Mouse (Mus musculus) c-Kit-positive CD71-positive TER-119-positive erythroid progenitor cells, embryonic 14.5 days (primary cell): ENCODE measurements at regions not wholly inside any gene's neighbourhood (a gene's known extent, or its start where the extent isn't known, plus 50 kb on each side); places are given as distances from the start of the nearest gene placed in this dataset.
A peak's percentile ranks its signal among the peaks of the same experiment; 100 is the strongest.

ENCODE experiments used
- DNase-seq: peaks from one replicate; pipeline ENCODE4 v3.0.0-alpha.2; 2013; ENCODE audit warnings: low spot score

DNA sequence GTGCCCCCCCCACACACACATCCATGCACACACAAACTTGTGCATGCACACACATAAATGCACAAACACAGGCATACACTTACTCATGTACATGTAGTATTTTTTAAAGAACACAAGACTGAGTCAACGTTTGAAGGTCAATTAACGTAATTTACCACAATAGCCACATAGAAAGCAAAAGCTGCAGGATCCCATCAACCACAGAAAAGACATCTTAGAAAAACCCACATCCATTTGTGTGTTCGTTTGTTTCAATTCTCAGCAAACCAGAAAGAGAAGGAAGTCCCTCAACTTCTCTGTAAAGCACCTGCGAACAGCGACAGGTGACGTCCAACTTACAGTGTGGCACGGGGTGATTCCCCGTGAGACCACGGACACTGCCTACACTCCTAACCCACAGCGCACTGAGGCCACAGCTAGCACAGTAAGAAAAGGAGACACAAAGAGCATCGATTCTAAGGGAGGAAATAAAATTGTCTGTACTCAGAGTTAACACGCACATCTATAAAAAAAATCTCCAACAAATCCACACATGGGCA, 53.8 kb downstream of the Dio3 start:
- DNase-seq: no peak

DNA sequence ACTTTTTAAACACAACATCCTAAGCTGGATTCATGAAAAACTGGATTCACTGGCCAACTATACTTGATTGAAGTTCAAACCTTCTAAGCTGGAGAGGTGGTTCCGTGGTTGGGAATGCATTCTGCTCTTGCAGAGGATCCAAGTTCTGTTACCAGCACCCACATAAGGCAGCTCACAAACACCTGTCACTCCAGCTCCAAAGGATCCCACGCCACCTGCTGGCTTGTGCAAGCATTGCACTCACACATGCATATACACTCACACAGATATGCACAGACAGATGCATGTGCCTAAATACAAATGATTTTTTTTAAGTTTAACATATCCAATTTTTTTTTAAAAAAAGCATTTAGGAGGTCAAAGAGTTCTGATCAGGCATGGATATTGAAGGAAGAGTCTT, 55.7 kb downstream of the Dio3 start:
- DNase-seq: no peak

DNA sequence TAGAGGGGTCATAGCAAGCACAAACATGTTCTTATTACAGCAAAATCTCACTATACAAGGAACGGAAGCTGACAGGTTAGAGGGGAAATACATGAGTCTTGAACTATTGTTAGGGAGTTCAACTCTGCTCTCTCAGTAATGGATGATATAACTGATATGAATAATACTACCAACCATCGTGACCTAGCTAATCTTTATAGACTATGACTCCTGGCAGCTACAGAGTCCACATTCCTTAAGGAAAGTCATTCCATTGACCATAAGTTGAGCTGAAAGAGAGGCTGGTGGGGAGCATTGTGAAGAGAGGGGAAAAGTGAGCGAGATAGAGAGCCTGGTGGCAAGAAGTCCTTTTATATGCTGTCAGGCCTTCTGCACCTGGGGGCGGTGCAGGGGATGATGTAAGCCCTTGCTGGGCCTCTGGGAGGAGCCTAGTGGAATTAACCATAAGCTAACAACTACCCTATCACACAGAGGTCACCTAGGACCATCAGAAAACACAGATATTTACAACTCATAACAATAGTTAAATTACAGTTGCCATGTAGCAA, 65.5 kb downstream of the Dio3 start:
- no peak for DNase-seq

DNA sequence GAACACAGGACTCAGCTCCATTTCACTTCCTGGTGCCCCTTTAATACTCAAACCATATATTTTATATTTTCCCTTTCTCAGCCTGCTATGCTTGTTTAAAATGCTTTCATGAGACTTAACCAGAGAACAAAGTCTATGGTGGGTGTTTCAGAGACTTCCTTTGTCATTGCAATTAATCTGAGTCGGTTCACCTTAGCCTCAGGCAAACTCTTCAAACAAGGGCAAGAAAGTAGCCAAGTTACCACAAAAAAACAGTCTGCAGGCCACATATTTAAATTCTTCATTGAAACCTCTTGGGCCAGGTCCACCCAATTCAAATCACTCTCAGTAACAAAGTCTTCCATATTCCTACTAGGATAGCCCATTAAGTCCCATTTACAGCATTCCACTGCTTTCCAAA, 70.8 kb downstream of the Dio3 start:
- DNase-seq: no peak

DNA sequence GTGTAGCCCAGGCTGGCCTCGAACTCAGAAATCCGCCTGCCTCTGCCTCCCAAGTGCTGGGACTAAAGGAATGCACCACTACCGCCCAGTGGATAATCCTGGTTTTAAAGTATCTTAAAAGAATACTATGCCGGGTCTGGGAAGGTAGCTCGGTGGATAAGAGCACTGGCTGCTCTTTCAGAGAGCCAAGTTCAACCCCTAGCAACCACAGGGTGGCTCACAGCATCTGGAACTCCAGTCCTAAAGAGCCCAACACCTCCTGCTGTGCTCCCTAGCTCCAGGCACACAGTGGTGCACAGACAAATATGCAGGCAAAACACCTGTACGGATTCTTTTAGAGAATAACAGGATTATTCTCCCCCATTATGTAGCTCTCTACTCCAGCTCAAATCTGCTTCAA, 77.0 kb downstream of the Dio3 start:
- DNase-seq: no peak

DNA sequence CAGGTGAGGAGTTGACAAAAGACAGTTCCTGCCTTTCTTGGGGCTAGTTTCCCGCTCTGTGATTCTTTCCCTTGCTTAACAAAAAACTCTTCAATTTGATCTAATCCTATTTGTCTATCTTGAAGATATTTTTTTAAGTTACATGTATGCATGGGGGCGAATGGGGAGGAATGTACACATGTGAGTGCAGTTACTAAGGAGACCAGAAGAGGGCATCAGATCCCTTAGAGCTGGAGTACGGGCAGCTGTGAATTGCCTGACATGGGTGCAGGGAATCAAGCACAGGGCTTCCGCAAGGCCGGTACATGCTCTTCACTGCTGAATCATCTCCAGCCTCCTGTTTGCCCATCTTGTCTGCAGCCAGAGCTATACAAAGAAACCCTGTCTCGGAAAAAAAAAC, 79.8 kb upstream of the Ppp2r5c start:
- no peak for DNase-seq

DNA sequence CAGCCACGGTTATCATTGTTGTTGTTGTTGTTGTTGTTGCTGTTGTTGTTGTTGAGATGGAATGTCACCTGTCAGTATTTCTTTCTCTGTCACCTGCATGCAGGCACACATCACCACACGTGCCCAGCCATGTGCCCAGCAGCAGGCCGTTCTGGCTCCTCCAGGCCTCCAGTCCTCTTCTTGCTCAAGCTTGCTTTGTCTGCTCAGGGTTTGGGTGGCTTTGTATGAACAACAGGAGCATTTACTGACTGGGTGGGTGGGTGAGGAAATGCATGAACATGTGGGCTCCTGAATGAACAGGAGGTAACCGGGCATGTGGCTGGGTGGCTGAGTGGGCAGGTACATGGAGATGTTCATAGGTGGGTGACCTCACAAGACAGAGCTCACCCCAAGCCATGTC, 79.1 kb upstream of the Ppp2r5c start:
- DNase-seq: no peak

DNA sequence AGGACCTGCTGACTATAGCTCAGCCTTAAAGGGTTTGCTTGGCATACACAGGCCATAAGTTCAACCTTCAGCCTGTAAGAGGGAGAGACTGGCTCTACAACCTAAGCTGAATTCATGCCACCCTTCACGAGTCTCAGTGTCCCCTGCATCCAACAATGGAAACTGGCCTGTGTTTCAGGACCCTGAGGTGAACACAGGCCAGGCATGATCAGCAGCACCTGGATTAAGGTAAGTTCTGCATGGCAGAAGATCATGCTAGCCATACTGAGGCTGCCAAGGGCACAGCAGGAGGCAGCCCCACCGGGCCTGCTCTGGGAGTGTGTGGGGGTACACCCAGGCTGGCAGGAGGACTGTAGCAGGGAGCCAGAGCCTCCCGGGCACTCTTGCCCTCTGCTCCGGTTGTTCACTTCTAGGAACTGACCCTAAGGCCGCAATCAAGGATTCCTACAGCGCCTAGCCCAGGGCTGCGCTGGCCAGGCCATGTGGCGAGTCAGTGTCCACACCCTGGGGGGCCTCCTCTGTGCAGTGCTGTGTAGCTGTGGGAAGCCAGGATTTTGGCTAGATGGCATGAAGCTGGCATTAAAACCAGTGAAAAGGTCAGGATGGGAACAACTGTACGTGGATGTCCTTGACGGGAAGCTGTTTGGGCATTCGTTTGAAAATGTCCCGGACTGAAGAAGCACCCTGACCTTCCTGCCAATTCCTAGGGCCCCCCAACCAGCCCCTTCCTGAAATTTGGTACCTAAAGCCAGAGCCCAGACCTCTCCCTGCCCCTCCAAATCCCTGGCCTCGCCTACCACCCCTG, 74.8 kb upstream of the Ppp2r5c start:
- DNase-seq: no peak

DNA sequence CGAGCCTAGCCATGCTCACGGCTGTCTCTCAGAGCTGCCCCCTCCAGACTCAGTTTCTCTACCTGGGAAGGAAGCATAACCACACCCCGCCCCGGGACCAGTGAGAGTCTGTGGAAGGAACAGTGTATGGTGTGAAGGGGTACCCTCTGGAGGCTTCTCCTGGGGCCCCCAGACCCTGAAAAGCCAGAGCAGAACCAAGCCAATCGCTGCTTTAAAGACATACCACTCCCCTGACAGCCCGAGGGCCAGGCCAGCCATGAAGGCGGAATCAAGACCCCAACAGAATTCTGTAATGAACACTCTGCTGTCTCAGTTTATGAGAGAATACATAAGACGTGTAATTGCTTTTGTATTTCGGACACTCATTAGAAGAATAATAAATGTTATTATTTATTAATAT, 73.9 kb upstream of the Ppp2r5c start:
- DNase-seq: no peak

DNA sequence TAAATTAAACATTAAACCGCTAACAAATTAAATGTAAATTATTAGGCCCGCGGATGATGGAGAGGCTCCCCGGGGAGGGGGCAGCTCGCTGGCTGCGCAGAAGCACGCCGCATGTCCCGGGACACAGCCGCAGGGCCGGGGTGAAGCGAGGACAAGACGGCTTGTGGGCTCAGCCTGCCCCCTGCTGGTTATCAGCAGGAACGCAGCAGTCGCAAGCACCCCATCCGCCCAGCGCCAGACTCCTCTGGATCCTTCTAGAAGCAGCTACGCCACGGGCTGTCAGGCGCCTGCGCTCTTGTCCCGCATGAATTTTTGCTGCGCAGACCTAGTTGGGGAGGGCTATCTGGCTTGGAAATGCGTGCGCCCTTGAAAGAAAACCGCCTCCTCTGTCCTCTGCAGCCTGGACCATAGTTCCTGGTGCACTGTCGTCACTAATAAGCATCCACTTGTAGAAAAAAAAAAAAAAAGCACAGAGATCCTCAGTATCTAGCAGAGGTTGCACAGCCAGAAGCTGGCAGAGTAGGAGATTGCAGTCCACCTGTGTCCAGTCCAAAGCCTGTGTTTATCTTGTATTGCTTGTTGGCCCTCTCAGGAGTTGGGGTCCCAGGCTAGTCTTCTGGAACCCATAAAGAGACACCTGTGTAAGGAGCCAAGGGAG, 73.4 kb upstream of the Ppp2r5c start:
- peak; percentile 43 for DNase-seq

DNA sequence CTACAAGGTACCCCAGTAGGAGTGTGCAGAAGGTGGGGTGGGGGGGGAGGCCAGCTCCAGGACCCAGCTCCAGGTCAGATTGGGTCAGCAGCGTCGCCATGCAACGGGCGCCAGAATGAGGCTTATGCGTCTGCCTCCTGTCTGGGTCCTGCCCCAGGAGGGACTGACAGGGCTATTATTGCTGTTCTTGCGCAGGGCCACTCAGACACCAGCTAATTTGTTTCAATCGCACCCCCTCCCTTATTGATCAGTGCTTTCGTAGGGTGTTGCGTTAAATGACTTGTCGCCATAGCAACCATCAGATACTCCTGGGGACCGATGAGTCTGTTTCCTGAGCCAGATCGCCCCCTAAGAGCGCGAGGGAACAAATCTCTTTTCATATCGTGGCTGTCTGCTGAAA, 71.8 kb upstream of the Ppp2r5c start:
- no peak for DNase-seq

DNA sequence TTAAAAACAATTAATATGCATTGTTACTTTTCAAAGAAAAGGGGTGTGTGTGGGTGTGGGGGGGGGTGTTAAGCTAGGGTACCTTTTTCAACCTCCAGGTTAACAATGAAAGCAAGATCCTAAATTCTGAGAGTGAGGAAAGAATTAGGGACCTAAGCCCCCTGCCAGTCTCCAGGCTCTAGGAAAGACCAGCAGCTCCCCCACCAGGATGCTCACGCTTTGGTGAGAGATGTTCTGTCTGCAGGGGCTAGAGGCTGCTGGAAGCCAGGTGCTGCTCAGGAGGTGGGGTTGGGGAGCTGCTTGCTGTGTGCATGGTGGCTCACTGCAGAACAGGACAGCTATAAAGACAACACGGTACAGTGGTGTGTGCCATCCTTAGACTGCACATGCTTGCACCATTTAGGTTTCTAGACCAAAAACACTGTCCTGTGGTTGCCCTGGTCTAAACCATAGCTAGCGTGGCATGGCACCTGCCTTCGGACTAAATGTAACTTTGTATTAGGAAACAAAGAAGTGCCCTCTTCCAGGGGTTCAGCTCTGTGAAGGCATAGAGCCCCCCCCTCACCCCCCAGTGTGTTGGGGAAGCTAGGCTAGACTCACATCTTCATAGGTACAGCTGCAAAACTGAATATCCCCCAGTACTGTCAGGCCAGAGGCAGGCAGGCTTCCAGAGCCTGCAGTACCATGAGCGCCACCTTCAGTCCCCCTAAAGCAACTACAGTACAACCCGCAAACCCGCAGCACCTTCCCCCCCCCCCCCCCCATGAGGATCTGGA, 70.7 kb upstream of the Ppp2r5c start:
- DNase-seq: no peak

DNA sequence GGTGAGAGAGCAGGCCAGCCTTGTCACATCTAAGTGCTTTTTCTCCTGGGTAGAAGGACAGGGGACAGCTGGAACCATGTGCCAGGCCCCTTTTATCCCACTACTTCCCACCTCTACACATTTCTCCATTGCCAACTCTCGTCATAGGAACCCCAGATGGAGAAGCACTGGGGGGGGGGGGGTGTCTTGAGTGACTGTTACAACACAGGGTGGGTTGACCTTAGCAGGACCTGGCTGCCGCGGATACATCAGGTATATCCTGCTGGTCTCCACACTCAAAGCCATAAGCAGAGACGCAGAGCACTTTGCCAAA, 70.1 kb upstream of the Ppp2r5c start:
- DNase-seq: no peak

DNA sequence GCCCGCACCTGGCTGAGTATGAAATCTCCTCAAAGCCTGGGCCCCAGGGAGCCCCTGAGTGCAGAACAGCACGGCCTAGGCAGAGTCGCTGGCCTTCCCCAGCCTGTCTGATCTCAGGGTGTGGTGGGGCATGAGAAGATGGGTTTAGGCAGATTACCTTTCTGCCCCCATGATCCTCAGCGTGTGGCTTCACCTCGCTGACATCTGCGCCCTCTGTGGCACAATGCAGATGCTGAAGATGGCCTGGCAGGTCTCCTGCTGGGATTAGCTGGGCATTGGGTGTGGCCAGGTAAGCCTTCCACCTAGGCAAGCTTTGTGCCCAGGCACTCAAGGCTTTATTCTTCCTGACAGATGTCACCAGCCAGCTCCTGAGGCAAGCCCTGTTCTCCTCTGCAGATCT, 69.6 kb upstream of the Ppp2r5c start:
- DNase-seq: no peak

DNA sequence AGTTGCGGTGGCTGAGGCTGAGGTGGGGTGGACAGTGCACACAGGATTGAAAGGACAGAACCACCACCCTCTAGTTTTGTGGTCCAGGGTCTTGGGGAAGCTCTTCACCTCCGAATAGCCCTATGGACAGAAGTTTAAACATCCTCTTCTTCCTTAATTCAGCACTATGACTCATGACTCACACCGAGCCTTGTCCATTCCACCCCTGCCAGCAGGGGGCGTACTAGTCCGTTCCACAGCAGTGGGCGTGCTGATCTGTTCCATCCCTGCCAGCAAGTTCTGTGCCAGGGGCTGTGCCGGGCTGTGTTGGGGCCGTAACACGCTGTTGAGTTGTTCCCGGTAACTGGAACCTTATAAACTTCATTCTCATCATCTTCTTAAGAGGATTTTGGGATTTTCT, 69.2 kb upstream of the Ppp2r5c start:
- DNase-seq: peak; percentile 46

DNA sequence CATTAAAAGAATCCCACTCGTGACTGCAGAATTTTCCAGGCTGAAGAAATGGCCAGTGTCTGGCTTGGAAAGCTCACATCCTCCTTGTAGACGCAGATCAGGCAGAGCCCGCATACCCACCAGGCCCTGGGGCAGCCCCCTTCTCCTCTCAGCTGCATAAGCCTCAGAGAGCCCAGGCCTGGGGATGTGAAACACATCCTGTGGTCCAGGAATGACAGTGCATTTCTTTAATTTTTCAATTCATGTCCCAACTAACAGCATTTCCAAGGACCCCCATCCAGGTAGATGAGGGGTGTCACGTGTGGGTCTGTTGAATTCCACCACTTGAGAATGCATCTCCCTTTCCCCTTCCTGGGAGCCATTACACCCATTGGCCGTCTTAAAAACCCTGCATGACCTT, 68.6 kb upstream of the Ppp2r5c start:
- no peak for DNase-seq

DNA sequence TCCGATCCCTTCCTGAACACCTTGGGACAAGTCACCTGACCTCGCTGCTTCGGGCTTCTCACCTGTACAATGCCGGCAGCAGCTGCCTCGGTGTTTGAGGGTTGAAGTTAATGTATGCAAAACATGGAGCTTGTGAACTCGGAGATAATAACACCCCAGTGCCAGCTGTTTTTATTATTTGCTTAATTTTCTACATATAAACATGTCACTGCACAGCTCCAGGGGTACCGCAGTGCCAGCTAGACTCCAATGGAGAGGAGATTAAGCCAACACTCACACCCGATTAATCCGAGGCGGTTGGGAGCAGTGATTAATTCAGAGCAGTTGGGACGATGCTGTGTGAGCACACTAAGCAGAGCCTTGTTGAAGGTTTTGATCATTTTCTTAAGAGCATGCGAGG, 67.2 kb upstream of the Ppp2r5c start:
- no peak for DNase-seq

DNA sequence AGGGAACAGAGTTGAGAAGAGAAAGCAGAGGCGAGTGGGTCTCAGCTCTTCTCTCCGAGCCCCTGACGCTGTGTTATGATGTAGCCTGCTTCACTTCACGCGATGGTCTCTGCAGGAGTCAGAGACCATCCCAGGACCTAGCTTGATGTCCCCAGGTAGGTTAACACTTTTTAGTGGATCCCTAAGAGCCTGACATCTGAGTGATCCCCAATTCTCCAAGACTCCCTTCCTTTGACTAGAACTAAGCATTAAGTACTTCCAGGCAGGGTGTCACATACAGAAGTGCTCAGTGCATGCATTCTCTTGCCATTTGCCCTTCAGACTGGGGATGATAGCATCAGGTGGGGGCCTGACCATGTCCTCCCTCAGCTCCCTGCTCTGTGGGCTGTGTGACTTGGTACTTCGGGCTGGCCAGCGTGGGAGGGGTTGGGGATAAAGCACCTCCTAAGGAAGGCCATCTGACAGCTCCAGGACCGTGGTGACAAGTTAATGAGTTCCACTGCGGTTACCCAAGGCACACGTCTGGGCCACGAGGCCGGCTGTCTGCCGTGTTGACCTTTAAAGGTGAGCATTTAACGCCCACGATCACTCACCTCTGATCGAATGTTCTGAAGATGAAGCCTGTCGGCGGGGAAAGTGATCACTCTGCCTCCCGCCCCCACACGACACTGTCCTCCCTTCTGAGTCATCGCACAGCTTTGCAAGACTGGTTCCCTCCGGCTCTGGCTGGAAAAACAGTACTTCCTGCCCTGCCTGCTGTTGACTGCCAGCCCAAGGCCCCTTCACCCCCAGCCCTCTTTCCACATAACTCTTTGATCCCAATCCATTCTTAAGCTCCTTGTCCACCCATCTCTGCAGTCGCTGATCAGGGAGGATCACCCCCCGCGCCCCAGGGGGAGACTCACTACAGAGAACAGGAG, 65.8 kb upstream of the Ppp2r5c start:
- DNase-seq: no peak

DNA sequence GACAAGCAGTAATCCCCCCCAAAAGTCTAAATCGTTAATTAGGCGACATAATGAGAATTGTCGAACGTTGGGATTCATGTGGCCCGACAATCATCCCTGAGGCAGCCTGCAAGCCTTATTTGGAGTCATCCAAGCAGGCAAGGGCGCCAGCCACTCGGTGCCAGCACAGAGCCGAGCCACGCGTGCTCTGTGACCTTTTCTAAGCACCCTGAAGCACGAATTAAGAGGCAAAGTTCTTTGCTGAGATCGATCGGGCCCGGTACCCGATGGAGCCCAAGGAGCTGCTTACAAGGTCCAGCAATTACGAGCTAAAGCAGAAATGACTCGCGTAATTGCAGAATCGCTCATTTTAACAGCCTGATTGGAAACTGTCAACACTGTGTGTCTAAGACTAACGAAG, 61.9 kb upstream of the Ppp2r5c start:
- DNase-seq: no peak

DNA sequence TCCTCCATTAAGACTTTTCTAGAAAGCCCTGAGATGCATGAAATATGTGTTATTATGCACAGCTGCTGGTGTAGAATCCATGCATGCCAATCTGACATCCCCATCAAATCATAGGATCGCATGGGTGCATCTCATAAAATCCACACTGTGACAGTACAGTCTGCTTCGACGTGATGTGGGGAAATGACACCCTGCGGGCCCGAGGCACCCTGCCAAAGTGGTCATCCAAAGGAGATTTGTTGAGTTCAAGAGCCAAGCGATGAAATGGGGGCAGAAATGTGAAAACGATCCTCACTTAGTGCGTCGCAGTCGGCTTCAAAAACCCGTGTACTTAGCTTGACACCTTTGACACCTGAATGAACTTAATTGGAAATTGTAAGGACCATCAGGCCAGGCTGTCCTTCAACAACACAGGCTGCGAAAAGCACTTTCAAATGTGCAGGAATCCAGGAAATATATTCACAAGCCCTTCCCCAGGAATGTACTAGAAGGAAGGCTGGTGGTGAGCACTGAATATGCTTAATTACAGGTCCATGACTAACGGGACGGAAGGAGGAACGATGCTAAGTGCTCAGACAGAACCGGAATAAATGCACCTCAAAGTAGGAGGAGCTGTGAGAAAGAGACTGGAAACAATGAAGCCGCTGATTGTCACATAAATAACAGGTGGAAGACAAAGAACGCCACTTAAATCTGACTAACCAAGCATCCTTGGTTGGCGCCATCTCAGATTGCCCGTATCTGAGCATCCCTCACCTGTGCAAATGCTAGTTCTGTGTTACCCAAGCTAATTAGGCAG, 60.9 kb upstream of the Ppp2r5c start:
- DNase-seq: no peak

DNA sequence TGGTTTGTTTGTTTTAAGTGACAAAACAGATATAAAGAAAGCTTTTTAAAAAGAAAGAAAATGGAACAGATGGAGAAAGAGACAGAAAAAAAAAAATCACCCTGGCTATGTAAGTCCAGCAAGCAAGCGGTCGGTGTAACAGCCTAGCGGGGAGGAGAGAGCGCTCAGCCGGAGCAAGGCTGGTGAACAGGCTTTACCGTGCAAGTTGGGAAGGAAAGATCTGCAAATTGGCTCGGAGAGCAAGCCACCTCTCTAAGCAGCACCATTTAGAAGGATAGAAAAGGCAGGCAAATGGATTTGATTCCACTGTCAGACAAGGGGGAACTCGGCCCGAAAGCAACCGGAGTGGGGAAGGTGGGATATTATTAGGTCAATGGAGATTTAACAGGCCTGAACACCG, 59.9 kb upstream of the Ppp2r5c start:
- no peak for DNase-seq
